Mouse (Mus musculus): ENCODE results near the gene Ccdc148. TPM values are rescaled to one million over a fixed set of nuclear protein-coding genes. Genes with fewer than 3 reads are reported as not detected.

Gene Ccdc148
- polyA plus RNA-seq, 1 experiment from 2014 or later = 1.2 TPM

DNA sequence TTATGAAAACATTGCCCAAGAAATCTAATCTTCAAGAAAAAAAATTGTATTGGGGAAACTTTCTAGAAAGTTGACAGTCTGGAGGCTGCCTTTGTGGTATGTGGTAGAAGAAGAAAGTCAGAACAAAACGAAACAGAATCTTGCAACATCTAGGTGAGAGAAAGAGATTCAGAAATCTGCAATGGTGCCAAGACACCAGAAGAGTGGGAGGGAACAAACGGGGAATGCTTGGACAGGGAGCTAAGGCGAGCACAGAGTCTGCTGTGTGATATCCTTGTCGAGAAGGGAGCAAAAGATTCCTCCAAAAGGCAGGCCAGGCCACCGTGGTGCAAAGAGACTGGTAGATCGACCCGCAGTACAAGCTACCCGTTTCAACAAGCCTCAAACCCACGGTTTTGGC, 361.4 kb downstream of the Ccdc148 start:
- WGBS = 85% methylated on average over 9 of the region's 9 CpGs
- H3K4me2 ChIP-seq = no peak overlapping the region
- no peak for ATAC-seq (ENCODE audit: insufficient number of reproducible peaks, insufficient read depth, low FRiP score, low TSS enrichment, low read depth)

DNA sequence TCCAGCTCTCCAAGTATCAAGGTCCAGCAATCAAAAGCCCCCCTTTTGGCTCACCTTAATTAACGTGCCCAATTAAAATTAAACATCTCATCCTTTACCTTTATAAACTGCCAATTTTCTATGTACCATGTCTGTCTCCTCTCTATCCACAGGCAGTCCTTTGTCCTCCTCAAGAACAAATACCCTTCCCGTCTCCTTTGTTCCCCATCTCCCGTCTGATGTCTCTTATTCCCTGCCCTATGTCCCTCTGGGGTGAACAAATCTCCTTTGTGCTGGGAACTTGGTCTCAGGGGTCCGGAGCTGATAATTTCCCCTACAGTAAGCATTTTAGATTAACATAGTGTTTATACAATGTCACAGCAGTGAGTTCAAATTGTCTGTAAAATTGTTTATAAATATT, 363.0 kb downstream of the Ccdc148 start:
- Histone ChIP-seq H3K9ac (no peak overlapping the region), H3K27me3 (no peaks in the 10 kb centered on the region), H3K4me1 (no peaks in the 10 kb centered on the region), H3K9me3 (no peaks in the 10 kb centered on the region), H3K4me3 (no peak overlapping the region), H3K36me3 (no peaks in the 10 kb centered on the region), H3K4me2 (no peak overlapping the region), H3K27ac (no peak overlapping the region)
- WGBS = 61% methylated on average over 4 of the region's 4 CpGs
- ATAC-seq (ENCODE audit: insufficient number of reproducible peaks, insufficient read depth, low FRiP score, low TSS enrichment, low read depth) = no peak

More for the DNA sequence above, 361.4 kb downstream of the Ccdc148 start:
- Histone ChIP-seq H3K4me3 (no peak overlapping the region), H3K36me3 (no peaks in the 10 kb centered on the region), H3K27ac (no peak overlapping the region), H3K4me1 (no peaks in the 10 kb centered on the region), H3K27me3 (no peaks in the 10 kb centered on the region), H3K9me3 (no peaks in the 10 kb centered on the region), H3K9ac (no peak overlapping the region)

DNA sequence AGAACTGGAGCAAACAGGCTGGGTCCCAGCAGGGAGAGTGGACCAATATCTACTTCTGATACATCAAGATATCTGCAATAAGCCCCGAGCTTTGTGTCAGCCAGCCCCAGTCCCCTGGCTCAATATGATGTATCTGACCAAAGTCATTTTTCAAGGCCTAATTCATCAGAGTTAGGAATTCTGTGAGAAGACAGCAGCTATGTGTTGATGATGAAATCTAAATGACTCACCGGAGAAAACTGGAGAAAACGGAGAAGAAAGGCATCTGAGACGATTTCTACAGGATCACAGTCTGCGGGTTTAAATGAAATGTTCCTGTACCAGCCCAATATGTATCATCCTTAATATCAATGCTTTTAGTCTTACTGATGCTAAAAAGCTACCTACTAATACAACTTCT, 365.1 kb downstream of the Ccdc148 start:
- H3K4me2 ChIP-seq = no peak overlapping the region
- no peaks in the 10 kb centered on the region for H3K36me3 ChIP-seq
- 0 out of 2 replicates have a peak, but pooled peaks cover 6% of the 10 kb centered on the region for H3K4me1 ChIP-seq
- no peak overlapping the region for H3K4me3 ChIP-seq
- 91% methylated on average over 5 of the region's 5 CpGs for WGBS
- H3K27ac ChIP-seq = no peak overlapping the region
- H3K9me3 ChIP-seq = no peaks in the 10 kb centered on the region
- H3K9ac ChIP-seq = no peak overlapping the region
- H3K27me3 ChIP-seq = no peaks in the 10 kb centered on the region
- ATAC-seq (ENCODE audit: insufficient number of reproducible peaks, insufficient read depth, low FRiP score, low TSS enrichment, low read depth) = no peak

DNA sequence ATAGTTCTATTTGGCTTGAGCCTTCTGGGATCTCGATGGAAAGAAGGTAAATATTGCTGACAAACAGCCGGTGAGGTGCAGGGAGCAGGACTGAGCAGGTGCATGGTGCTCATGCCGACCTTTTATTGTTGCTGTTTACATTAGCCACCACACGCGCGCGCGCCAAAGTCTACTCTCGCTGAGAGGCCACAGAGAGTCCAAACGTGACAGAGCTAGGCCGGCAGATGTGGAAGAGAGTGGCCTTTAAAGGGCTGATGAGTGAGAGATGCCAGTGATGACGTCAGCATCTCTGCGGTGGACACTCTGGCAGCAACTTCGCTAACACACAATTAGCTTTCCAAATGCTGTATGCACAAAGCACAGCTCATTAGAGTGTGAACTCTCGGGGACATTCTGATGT, 366.0 kb downstream of the Ccdc148 start:
- Histone ChIP-seq H3K27ac (no peak overlapping the region), H3K9me3 (no peaks in the 10 kb centered on the region), H3K36me3 (no peaks in the 10 kb centered on the region), H3K27me3 (no peaks in the 10 kb centered on the region), H3K9ac (no peak overlapping the region), H3K4me2 (no peak overlapping the region), H3K4me3 (no peak overlapping the region), H3K4me1 (0 out of 2 replicates have a peak, but pooled peaks cover 6% of the 10 kb centered on the region)
- 88% methylated on average over 15 of the region's 15 CpGs for WGBS
- no peak for ATAC-seq (ENCODE audit: insufficient number of reproducible peaks, insufficient read depth, low FRiP score, low TSS enrichment, low read depth)

DNA sequence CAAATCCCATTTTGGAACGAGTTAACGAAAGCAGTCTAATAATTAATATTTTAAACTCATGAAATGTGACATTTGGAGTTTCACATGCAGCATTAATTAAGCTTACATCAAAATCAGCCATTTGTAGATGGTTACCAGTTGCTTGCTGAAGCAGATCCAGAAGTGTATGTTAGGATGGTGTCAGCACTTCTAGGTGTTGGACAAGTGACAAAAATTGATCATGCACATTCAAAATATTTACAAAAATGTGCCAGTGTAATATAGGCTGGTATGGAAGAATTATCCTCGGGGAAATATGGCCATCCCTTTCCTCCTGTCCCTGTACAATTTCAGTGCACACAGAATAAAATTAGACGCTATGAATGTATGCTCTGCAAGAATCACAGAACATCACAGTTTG, 370.1 kb downstream of the Ccdc148 start:
- 73% methylated on average over 4 of the region's 4 CpGs for WGBS
- Histone ChIP-seq H3K4me1 (peaks cover 19% of the 10 kb centered on the region), H3K9me3 (no peaks in the 10 kb centered on the region), H3K27me3 (no peaks in the 10 kb centered on the region), H3K27ac (no peak overlapping the region), H3K4me3 (no peak overlapping the region), H3K36me3 (no peaks in the 10 kb centered on the region), H3K9ac (no peak overlapping the region), H3K4me2 (no peak overlapping the region)
- no peak for ATAC-seq (ENCODE audit: insufficient number of reproducible peaks, insufficient read depth, low FRiP score, low TSS enrichment, low read depth)

DNA sequence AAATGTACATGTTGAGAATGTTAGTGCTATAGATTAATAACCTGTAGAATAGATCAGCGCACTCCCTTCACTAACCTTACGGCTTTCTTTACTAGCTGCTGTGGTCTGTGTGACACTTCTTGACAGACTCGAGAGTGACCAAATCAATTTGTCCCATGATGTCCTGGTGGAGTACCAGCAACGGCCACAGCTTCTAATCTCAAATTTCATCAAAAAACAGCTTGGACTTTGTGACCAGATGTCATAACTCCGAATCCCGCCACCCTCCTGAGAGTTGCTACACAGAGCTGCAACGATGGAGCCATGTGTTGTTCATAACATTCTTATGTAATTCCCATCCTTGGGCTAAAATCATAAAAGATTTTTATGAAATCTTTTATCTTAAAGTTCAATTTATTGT, 370.5 kb downstream of the Ccdc148 start:
- no peak for ATAC-seq (ENCODE audit: insufficient number of reproducible peaks, insufficient read depth, low FRiP score, low TSS enrichment, low read depth)
- H3K4me3 ChIP-seq = no peak overlapping the region
- H3K27me3 ChIP-seq = no peaks in the 10 kb centered on the region
- no peaks in the 10 kb centered on the region for H3K9me3 ChIP-seq
- no peak overlapping the region for H3K4me2 ChIP-seq
- H3K9ac ChIP-seq = no peak overlapping the region
- H3K36me3 ChIP-seq = no peaks in the 10 kb centered on the region
- H3K4me1 ChIP-seq = peaks cover 19% of the 10 kb centered on the region
- no peak overlapping the region for H3K27ac ChIP-seq
- 58% methylated on average over 7 of the region's 7 CpGs for WGBS

DNA sequence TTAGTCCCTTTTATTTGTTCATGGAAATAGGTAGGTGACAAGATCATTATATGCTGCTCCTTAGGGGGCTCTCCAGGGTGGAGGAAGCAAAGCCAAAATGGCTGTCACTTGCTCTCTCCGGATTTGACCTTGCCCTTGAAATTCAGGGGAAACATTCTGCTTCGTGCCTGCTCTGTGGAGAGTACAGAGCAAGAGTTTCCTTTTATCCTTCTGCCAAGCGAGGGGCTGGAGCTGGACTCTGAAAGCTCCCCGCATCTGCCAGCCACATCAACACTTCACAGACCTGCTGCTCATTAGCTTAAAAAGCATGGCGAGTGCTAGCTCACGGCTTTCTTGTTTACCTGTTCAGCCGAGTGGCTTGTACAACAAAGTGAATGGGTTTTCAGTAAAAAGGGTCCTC, 373.1 kb downstream of the Ccdc148 start:
- Histone ChIP-seq H3K36me3 (no peaks in the 10 kb centered on the region), H3K4me3 (no peak overlapping the region), H3K9ac (no peak overlapping the region), H3K4me1 (peaks cover 18% of the 10 kb centered on the region), H3K27ac (no peak overlapping the region), H3K4me2 (no peak overlapping the region), H3K27me3 (no peaks in the 10 kb centered on the region), H3K9me3 (no peaks in the 10 kb centered on the region)
- ATAC-seq (ENCODE audit: insufficient number of reproducible peaks, insufficient read depth, low FRiP score, low TSS enrichment, low read depth) = no peak
- 45% methylated on average over 7 of the region's 7 CpGs for WGBS

DNA sequence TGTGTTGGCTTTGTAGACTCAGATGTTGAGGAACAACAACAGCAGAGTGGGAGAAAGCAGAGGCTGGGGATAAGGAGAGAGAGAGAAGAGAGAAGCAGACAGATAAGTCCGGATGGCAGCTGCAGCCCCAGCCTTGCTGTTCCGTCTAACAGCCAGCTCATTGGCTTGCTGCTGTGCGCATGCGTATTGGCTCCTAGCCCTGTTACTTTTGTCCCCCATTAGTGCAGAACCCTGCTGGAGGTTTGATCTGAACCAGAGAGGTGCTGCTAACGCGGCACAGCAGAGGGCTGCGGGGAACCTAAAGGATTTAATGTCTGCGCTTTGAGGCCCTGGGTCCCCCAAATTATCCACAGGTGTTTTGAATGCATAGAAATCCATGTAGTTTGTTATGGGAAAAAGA, 373.8 kb downstream of the Ccdc148 start:
- Histone ChIP-seq H3K4me3 (no peak overlapping the region), H3K4me1 (peaks cover 13% of the 10 kb centered on the region), H3K27ac (no peak overlapping the region), H3K4me2 (no peak overlapping the region), H3K36me3 (no peaks in the 10 kb centered on the region), H3K9ac (no peak overlapping the region), H3K27me3 (no peaks in the 10 kb centered on the region), H3K9me3 (no peaks in the 10 kb centered on the region)
- 56% methylated on average over 8 of the region's 8 CpGs for WGBS
- no peak for ATAC-seq (ENCODE audit: insufficient number of reproducible peaks, insufficient read depth, low FRiP score, low TSS enrichment, low read depth)

DNA sequence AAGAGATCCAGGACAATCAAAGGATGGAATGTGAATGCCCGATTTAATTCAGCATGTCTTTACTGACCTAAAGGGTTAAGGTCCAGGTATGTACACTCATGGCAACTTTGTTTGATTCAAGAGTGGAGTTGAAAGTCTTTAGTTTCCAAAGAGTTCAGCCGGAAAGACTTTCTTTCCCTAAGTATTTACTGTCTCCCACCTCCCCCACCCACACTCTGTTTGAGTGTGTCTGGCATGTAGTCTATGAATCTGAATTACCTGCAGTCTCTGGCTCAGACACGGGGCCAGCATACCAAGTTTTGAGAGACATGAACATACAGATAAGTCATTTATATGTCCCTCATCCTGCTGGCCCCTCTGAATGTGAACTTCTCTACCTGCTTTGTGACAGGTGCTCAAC, 374.3 kb downstream of the Ccdc148 start:
- Histone ChIP-seq H3K4me2 (no peak overlapping the region), H3K9ac (no peak overlapping the region), H3K9me3 (no peaks in the 10 kb centered on the region), H3K27me3 (no peaks in the 10 kb centered on the region), H3K4me1 (peaks cover 13% of the 10 kb centered on the region), H3K36me3 (no peaks in the 10 kb centered on the region), H3K27ac (no peak overlapping the region), H3K4me3 (no peak overlapping the region)
- no peak for ATAC-seq (ENCODE audit: insufficient number of reproducible peaks, insufficient read depth, low FRiP score, low TSS enrichment, low read depth)
- 73% methylated on average over 3 of the region's 3 CpGs for WGBS

DNA sequence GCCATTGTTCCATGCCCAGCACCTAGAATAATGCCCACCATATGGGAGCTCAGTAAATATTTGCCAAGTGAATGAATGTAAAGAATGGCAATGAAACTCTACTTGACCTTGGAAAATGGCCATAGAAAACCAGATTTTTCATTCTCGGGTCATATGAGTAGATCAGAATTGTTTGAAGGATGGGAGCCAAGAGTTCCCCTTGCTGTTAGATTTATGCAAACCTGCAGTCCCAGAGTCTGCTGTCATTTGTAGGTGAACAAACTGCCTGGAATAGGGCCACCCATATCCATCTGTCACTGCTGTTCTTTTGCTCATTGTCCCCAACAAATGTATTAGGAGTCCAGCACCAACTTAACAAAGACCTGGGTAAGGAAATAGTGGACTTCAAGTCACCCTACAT, 377.0 kb downstream of the Ccdc148 start:
- no peak overlapping the region for H3K27ac ChIP-seq
- H3K9ac ChIP-seq = no peak overlapping the region
- no peak overlapping the region for H3K4me3 ChIP-seq
- WGBS = 74% methylated on average over 1 of the region's 1 CpGs
- H3K27me3 ChIP-seq = no peaks in the 10 kb centered on the region
- no peaks in the 10 kb centered on the region for H3K36me3 ChIP-seq
- H3K9me3 ChIP-seq = no peaks in the 10 kb centered on the region
- peaks cover 20% of the 10 kb centered on the region for H3K4me1 ChIP-seq
- ATAC-seq (ENCODE audit: insufficient number of reproducible peaks, insufficient read depth, low FRiP score, low TSS enrichment, low read depth) = no peak
- H3K4me2 ChIP-seq = no peak overlapping the region

DNA sequence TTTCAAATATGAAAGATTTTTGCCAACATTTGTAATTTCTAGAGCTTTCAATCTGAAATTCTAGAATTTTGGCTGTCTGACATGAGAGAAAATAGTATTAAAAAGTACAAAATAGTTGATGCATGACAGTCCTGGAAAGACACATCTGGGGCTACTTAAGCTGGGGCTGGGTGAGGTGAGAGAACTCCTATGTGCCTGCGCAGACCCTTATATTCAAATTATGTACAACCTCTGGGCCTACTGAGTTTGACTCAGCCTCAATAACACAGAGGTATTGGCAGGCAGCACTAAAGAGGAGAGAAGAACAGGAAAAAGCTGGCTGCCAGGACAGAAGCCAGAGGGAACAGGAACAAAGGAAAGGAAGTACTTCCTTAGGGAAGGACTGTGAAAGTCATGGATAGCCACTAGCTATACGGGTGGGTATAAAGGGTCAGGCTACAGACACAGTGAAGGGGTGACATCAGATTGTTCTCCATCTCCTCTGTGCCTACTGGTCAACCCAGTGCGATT, 381.4 kb downstream of the Ccdc148 start:
- Histone ChIP-seq H3K4me3 (no peak overlapping the region), H3K9me3 (no peaks in the 10 kb centered on the region), H3K27ac (no peak overlapping the region; the same call in 1 of the 2 replicates), H3K27me3 (no peaks in the 10 kb centered on the region), H3K4me2 (no peak overlapping the region), H3K4me1 (peaks cover 7% of the 10 kb centered on the region; the same call in 1 of the 2 replicates), H3K36me3 (no peaks in the 10 kb centered on the region), H3K9ac (no peak overlapping the region)
- ATAC-seq (ENCODE audit: insufficient number of reproducible peaks, insufficient read depth, low FRiP score, low TSS enrichment, low read depth) = no peak
- 69% methylated on average over 3 of the region's 3 CpGs for WGBS

DNA sequence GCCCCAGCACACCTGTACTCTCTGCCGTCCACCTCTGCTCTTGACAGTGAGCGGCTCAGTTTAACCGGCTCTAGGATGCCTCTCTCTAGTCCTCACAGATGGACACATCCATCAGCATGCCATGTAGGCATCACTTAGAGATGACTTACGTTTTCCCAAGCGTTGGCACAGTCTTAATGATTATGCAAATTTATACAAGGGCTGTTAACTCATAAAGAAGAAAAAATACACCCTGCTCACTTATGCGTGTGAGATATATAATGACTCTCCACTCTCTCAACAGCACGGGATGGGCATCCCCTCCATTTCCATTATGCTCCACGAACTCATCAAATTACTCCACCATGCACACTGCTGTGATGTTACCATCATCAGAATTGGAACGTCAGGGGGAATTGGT, 386.6 kb downstream of the Ccdc148 start:
- Histone ChIP-seq H3K9me3 (no peaks in the 10 kb centered on the region), H3K36me3 (no peaks in the 10 kb centered on the region)
- WGBS = 88% methylated on average over 9 of the region's 9 CpGs

More for the DNA sequence above, 386.6 kb downstream of the Ccdc148 start:
- no peak overlapping the region for H3K27ac ChIP-seq
- peaks cover 12% of the 10 kb centered on the region for H3K4me1 ChIP-seq
- no peaks in the 10 kb centered on the region; the same call in none of the 2 replicates for H3K27me3 ChIP-seq
- ATAC-seq (ENCODE audit: insufficient number of reproducible peaks, insufficient read depth, low FRiP score, low TSS enrichment, low read depth) = no peak
- no peak overlapping the region for H3K4me3 ChIP-seq
- H3K9ac ChIP-seq = no peak overlapping the region
- no peak overlapping the region for H3K4me2 ChIP-seq
